Mouse (Mus musculus): ENCODE results near the gene Astn1. TPM values are rescaled to one million over a fixed set of nuclear protein-coding genes. Genes with fewer than 3 reads are reported as not detected.

Astn1 gene
- total and polyA plus RNA-seq, 3 experiments, result 0.64 to 1.0 (median 0.91) TPM

DNA sequence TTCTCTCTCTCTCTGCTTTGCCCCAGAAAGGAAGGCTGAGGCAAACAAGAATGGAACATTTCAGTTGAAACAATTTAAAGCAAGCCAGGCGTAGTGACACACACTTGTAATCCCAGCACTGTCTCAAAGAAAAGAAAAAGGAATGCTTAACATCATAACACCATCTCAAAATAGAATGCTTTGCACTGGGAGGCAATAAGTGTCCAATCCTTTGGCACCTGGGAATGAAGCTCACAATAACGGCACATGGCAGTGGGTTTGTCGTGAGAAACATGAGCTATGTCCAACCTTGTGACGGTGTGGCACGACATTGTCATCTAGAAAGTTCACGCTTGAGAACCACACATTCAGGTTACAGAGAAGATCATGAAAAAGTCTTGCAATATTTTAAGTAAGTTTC is 191.3 kb downstream of the Astn1 start:
- Histone ChIP-seq H3K27ac (no peak overlapping the region), H3K79me2 (replicated peaks; ENCODE audit: control insufficient read depth, insufficient read depth, low read length) (no peaks in the 10 kb centered on the region), H3K36me3 (ENCODE audit: control insufficient read depth, insufficient read depth, low read length) (no peaks in the 10 kb centered on the region), H3K4me3 (no peak overlapping the region), H3K4me1 (ENCODE audit: control insufficient read depth, insufficient read depth, low read length) (no peaks in the 10 kb centered on the region), H3K9ac (ENCODE audit: low read depth, low read length) (no peak overlapping the region), H3K27me3 (ENCODE audit: control insufficient read depth, insufficient read depth, low read length) (no peaks in the 10 kb centered on the region)
- intact Hi-C loops (cut with DNase I), result no loop called here
- no peak for TF ChIP-seq EP300 (IDR thresholded peaks at IDR 0.05; ENCODE audit: insufficient read depth, low read depth, low read length)
- TF ChIP-seq POLR2A (IDR thresholded peaks at IDR 0.05; ENCODE audit: insufficient read depth, low read depth, low read length), result no peak
- no peak for TF ChIP-seq CTCF (IDR thresholded peaks at IDR 0.05)
- WGBS, result 83% methylated on average over 6 of the region's 6 CpGs
- DNase-seq, result no peak

DNA sequence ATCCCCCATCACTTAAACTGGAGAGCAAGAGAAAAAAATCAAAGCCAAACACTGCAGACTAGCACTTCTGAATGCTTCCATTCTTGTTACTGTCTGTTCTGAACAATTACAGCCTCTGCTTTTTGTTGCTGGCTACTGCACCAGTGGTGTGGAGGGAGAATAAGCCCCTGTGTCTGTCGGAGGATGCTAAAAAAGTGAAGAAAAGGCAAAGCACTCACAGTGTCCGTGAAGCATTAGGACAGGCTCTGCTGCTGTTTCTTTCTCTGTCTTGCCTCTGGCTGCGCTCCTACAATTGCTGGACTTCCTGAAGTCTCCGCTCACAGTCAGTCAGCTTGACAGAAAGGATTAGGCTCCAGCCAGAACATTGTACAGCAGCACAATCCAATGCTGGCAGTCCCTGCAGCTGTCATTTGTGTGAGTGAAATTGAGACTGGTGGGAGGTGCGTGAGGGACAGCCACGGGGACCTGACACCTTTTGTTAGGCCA is 192.0 kb downstream of the Astn1 start:
- Histone ChIP-seq H3K4me3 (no peak overlapping the region), H3K79me2 (replicated peaks; ENCODE audit: control insufficient read depth, insufficient read depth, low read length) (no peaks in the 10 kb centered on the region), H3K4me1 (ENCODE audit: control insufficient read depth, insufficient read depth, low read length) (no peaks in the 10 kb centered on the region), H3K27ac (no peak overlapping the region), H3K9ac (ENCODE audit: low read depth, low read length) (no peak overlapping the region), H3K36me3 (ENCODE audit: control insufficient read depth, insufficient read depth, low read length) (no peaks in the 10 kb centered on the region), H3K27me3 (ENCODE audit: control insufficient read depth, insufficient read depth, low read length) (no peaks in the 10 kb centered on the region)
- intact Hi-C loops (cut with DNase I), result no loop called here
- DNase-seq, result no peak
- TF ChIP-seq EP300 (IDR thresholded peaks at IDR 0.05; ENCODE audit: insufficient read depth, low read depth, low read length), result no peak
- 15% methylated on average over 6 of the region's 6 CpGs for WGBS

DNA sequence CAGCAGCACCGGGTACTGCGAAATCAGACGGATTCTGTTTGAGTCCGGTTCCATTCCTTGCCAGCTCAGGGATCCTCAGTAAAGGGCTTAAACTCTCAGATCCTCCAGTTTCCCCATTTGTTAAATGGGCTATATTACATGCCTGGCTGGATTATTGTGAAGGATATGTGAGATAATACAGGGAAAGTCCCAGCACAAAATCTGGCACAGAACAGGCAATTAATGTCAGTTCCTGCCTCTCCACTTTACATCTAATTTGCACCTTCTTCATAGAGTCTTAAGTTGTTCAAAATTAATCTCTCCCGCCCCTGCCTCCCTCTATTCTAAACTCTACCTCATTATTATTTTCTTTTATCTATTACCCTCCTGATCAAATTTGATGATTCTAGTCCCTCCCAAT is 211.1 kb downstream of the Astn1 start:
- TF ChIP-seq EP300 (IDR thresholded peaks at IDR 0.05; ENCODE audit: insufficient read depth, low read depth, low read length) (no peak), POLR2A (IDR thresholded peaks at IDR 0.05; ENCODE audit: insufficient read depth, low read depth, low read length) (no peak), CTCF (IDR thresholded peaks at IDR 0.05) (no peak)
- no peak overlapping the region for H3K27ac ChIP-seq
- H3K27me3 ChIP-seq (ENCODE audit: control insufficient read depth, insufficient read depth, low read length), result no peaks in the 10 kb centered on the region
- no peak overlapping the region for H3K9ac ChIP-seq (ENCODE audit: low read depth, low read length)
- no peaks in the 10 kb centered on the region for H3K79me2 ChIP-seq (replicated peaks; ENCODE audit: control insufficient read depth, insufficient read depth, low read length)
- intact Hi-C loops (cut with DNase I), result no loop called here
- no peaks in the 10 kb centered on the region for H3K4me1 ChIP-seq (ENCODE audit: control insufficient read depth, insufficient read depth, low read length)
- no peak overlapping the region for H3K4me3 ChIP-seq
- DNase-seq, result no peak
- H3K36me3 ChIP-seq (ENCODE audit: control insufficient read depth, insufficient read depth, low read length), result no peaks in the 10 kb centered on the region
- WGBS, result 89% methylated on average over 5 of the region's 5 CpGs

DNA sequence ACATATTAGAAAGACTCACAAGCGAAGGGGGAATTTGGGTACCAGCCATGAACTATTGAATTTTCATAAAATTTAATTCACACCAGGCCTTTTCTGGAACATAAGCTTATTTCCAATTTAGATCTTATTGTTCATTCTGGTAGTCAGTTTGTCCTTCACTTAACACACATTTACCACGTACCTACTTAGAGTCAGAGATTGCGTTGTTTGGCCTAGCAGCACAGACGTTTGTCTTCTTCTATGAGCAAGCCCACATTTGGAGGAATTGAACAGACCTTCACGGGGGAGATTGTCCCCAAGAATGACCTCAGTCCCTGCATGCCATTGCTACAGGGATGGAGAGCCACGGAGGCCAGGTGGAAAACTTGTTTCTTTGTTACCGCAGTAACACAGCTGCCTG is 211.5 kb downstream of the Astn1 start:
- Histone ChIP-seq H3K9ac (ENCODE audit: low read depth, low read length) (no peak overlapping the region), H3K27ac (no peak overlapping the region), H3K36me3 (ENCODE audit: control insufficient read depth, insufficient read depth, low read length) (no peaks in the 10 kb centered on the region), H3K4me3 (no peak overlapping the region), H3K79me2 (replicated peaks; ENCODE audit: control insufficient read depth, insufficient read depth, low read length) (no peaks in the 10 kb centered on the region), H3K4me1 (ENCODE audit: control insufficient read depth, insufficient read depth, low read length) (no peaks in the 10 kb centered on the region), H3K27me3 (ENCODE audit: control insufficient read depth, insufficient read depth, low read length) (no peaks in the 10 kb centered on the region)
- no peak for DNase-seq
- WGBS, result 82% methylated on average over 7 of the region's 7 CpGs
- intact Hi-C loops (cut with DNase I), result no loop called here
- no peak for TF ChIP-seq POLR2A (IDR thresholded peaks at IDR 0.05; ENCODE audit: insufficient read depth, low read depth, low read length)
- TF ChIP-seq CTCF (IDR thresholded peaks at IDR 0.05), result no peak
- no peak for TF ChIP-seq EP300 (IDR thresholded peaks at IDR 0.05; ENCODE audit: insufficient read depth, low read depth, low read length)

DNA sequence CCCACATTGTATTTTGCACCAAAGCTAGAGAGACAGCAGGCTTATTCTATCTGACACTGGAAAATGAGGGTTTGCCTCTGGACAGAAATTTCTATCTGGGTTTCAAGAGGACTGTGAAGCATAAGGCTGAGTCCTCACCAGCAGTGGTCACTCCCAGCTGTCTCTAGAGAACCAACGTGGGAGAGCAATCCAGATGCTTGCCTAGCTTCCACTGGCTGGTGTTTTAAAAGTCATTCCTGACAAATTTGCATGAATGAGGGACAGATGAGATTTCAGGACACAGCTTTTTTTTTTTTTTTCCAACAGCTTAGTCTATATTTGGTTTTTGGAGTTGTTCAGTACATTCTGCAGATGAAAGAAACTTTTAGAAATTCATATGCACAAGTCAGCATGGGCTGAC is 213.9 kb downstream of the Astn1 start:
- TF ChIP-seq POLR2A (IDR thresholded peaks at IDR 0.05; ENCODE audit: insufficient read depth, low read depth, low read length) (no peak), EP300 (IDR thresholded peaks at IDR 0.05; ENCODE audit: insufficient read depth, low read depth, low read length) (no peak), CTCF (IDR thresholded peaks at IDR 0.05) (no peak)
- intact Hi-C loops (cut with DNase I), result no loop called here
- no peak overlapping the region for H3K27ac ChIP-seq
- WGBS, result 51% methylated on average over 1 of the region's 1 CpGs
- no peak overlapping the region for H3K4me3 ChIP-seq
- no peak for DNase-seq
- no peaks in the 10 kb centered on the region for H3K79me2 ChIP-seq (replicated peaks; ENCODE audit: control insufficient read depth, insufficient read depth, low read length)
- H3K9ac ChIP-seq (ENCODE audit: low read depth, low read length), result no peak overlapping the region
- no peaks in the 10 kb centered on the region for H3K4me1 ChIP-seq (ENCODE audit: control insufficient read depth, insufficient read depth, low read length)
- no peaks in the 10 kb centered on the region for H3K36me3 ChIP-seq (ENCODE audit: control insufficient read depth, insufficient read depth, low read length)
- no peaks in the 10 kb centered on the region for H3K27me3 ChIP-seq (ENCODE audit: control insufficient read depth, insufficient read depth, low read length)

DNA sequence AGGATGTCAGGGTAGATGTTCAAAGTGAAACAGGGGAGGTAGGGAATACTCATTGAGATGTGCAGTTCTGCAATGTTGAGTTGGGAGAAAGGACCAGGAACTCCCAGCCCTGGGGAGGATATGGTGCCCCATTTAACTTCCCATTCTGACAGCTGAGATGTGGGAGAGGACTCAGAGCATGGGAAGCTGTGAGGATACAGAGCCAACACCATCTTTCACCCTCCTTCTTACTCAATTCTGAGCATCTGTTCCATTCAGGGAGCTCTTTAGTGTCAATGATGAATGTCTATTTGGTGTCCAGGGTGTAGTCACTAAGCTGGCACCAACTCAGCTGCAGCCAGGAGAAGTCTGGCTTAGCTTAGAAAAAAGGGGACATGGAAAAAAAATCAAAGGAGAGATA is 219.7 kb downstream of the Astn1 start:
- H3K27ac ChIP-seq, result no peak overlapping the region
- no peaks in the 10 kb centered on the region for H3K27me3 ChIP-seq (ENCODE audit: control insufficient read depth, insufficient read depth, low read length)
- no peak for DNase-seq
- H3K36me3 ChIP-seq (ENCODE audit: control insufficient read depth, insufficient read depth, low read length), result no peaks in the 10 kb centered on the region
- H3K79me2 ChIP-seq (replicated peaks; ENCODE audit: control insufficient read depth, insufficient read depth, low read length), result no peaks in the 10 kb centered on the region
- TF ChIP-seq POLR2A (IDR thresholded peaks at IDR 0.05; ENCODE audit: insufficient read depth, low read depth, low read length) (no peak), CTCF (IDR thresholded peaks at IDR 0.05) (no peak), EP300 (IDR thresholded peaks at IDR 0.05; ENCODE audit: insufficient read depth, low read depth, low read length) (no peak)
- no peak overlapping the region for H3K9ac ChIP-seq (ENCODE audit: low read depth, low read length)
- no peak overlapping the region for H3K4me3 ChIP-seq
- intact Hi-C loops (cut with DNase I), result no loop called here
- no peaks in the 10 kb centered on the region for H3K4me1 ChIP-seq (ENCODE audit: control insufficient read depth, insufficient read depth, low read length)

Measured in heart, adult 2 months (tissue).